Mouse (Mus musculus): Measurements from ENCODE around the gene Gm13128. TPM values are rescaled to one million over a fixed set of nuclear protein-coding genes. Genes with fewer than 3 reads are reported as not detected.

Gene Gm13128
- not detected for polyA plus RNA-seq (2017; shearing (Covaris generic))

DNA sequence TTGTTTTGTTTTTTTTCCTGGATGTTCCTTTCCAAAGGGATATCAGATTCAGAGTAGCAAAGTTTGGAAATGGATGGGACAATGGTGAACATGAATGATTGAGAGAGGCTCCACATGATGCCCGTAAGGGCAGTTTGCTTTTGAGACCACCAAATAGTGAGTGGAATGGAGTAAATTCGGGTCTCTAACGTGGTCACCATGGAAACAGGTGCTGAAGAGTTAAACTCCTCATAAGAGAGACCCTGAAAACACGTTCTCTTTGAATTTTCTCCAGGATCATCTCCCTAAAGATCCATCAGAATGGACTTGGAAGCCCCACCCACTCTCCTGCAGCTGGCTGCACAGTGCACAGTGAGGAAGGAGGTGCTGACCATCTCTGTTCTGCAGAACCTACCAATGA, at the start of gene Gm13128:
TSS of gene Gm13128 (plus strand) at position 301 of the 400 bp plus-strand sequence.

DNA sequence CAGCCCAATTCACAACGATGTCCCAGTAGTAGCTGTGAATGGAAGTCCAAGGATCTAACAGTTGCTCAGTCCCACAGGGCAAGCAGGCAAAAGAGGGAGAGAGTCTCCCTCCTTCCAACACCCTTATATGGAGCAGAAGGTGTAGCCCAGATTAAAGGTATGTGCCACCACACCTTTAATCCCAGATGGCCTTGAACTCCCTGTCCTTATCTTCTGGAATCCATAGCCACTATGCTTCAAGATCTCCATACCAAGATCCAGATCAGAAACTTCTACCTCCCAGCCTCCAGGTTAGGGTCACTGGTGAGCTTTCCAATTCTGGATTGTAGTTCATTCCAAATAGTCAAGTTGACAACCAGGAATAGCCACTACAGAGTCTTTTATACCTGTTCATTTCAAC, 49.7 kb upstream of the Gm13128 start, which contains the start of gene Pramel5:
TSS of gene Pramel5 (minus strand) at position 101 of the 400 bp plus-strand sequence.

DNA sequence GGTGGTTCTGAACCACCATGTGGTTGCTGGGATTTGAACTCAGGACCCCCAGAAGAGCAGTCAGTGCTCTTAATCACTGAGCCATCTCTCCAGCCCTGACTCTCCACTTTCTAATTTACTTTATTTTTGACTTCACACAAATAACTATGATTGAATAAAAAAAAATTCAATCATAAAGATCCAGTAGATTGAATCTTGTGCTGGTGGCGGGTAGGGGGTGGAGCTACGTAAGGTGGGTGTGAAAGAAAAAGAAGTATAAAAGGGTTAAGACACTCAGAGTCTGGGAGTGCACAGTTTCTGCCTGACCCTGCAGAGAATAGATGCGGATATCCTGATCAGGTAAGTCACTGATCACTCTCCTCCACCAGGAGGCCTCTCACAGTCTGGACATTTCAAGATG, 27.6 kb downstream of the Gm13128 start, which contains the start of gene Gm13119:
TSS of gene Gm13119 (plus strand) at position 301 of the 400 bp plus-strand sequence.

DNA sequence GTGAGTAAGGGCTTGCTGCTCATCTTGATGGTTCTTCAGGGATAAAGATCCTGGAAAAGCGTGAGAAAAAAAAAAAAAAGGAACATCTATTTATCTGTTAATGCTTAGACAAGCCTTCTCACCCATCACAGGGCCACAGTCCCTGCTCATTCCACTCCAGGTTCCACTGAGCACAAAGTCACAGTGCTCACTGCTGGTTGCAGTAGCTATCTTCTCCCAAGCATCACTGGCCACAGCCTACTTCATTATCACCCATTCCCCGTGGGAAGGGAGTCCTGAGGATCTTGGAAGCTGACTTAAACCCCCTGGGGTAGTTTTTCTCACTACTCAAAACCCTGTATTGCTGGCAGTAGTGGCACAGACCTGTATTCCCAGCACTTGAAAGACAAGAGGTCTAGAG, 47.9 kb downstream of the Gm13128 start, which contains the start of gene Pramef20:
TSS of gene Pramef20 (minus strand) at position 23 of the 400 bp plus-strand sequence.

Other genes starting within 250 kb of the Gm13128 start
- not detected for gene Gm13102, start 223.8 kb upstream of the Gm13128 start, polyA plus RNA-seq (2017; shearing (Covaris generic))
- gene Oog3, start 167.6 kb upstream of the Gm13128 start, polyA plus RNA-seq (2017; shearing (Covaris generic)): not detected
- not detected for gene Oog2, start 139.5 kb upstream of the Gm13128 start, polyA plus RNA-seq (2017; shearing (Covaris generic))
- gene C87977, start 116.9 kb upstream of the Gm13128 start, polyA plus RNA-seq (2017; shearing (Covaris generic)): not detected
- not detected for gene Pramel5, start 49.8 kb upstream of the Gm13128 start, polyA plus RNA-seq (2017; shearing (Covaris generic))
- gene Gm13119, start 27.7 kb downstream of the Gm13128 start, polyA plus RNA-seq (2017; shearing (Covaris generic)): not detected
- gene Pramef20, start 47.7 kb downstream of the Gm13128 start, polyA plus RNA-seq (2017; shearing (Covaris generic)): not detected
- not detected for gene Pramef12, start 78.2 kb downstream of the Gm13128 start, polyA plus RNA-seq (2017; shearing (Covaris generic))
- gene 1700012P22Rik, start 108.5 kb downstream of the Gm13128 start, polyA plus RNA-seq (2017; shearing (Covaris generic)): not detected
- not detected for gene Gm9944, start 123.1 kb downstream of the Gm13128 start, polyA plus RNA-seq (2017; shearing (Covaris generic))
- gene Aadacl3, start 133.5 kb downstream of the Gm13128 start, polyA plus RNA-seq (2017; shearing (Covaris generic)): not detected
- not detected for gene 9430007A20Rik, start 189.6 kb downstream of the Gm13128 start, polyA plus RNA-seq (2017; shearing (Covaris generic))
- not detected for gene Gm13124, start 234.9 kb downstream of the Gm13128 start, polyA plus RNA-seq (2017; shearing (Covaris generic))

All from naive thymus-derived CD4-positive, alpha-beta T cell, adult 5 months (primary cell).